Mouse (Mus musculus) layer of hippocampus, adult 8-10 months (tissue): ENCODE data around the gene Tmprss11e. TPM values are rescaled to one million over a fixed set of nuclear protein-coding genes. Genes with fewer than 3 reads are reported as not detected.

Experiments used
- total RNA-seq, 4 experiments: library from RNA; stranded (reverse); gene quantifications; 2 replicates each; pipeline ENCODE4 v1.2.4; 2022

Tmprss11e gene
- total RNA-seq, 4 experiments from 2014 or later, result not detected

Other genes with a start within 250 kb of the Tmprss11e start
- gene Tmprss11g, start 227.2 kb downstream of the Tmprss11e start, total RNA-seq, result not detected
- gene Tmprss11f, start 113.4 kb downstream of the Tmprss11e start, total RNA-seq, result not detected
- not detected for gene Tmprss11b, start 69.5 kb downstream of the Tmprss11e start, total RNA-seq
- 10 to 100 TPM; 51.1 to 70.6 (median 64.1) TPM for gene Ythdc1, start 58.4 kb upstream of the Tmprss11e start, total RNA-seq
- not detected for gene Ugt2b34, start 161.1 kb upstream of the Tmprss11e start, total RNA-seq
- gene Ugt2b1, start 180.7 kb upstream of the Tmprss11e start, total RNA-seq, result not detected